Mouse (Mus musculus) ovary, postnatal 10 days (tissue): Measurements from ENCODE around the gene Agpat2.

ENCODE experiments used
- DNase-seq: peaks from one replicate; pipeline ENCODE4 v3.0.0; 2022; ENCODE audit warnings: low spot score

Agpat2 gene

GRCm38 (mm10) chr2:26603720-26604671 is at the start of gene Agpat2:
TSS of gene Agpat2 (minus strand) at chr2:26604417.
- DNase-seq, result peak; percentile 54

- no peak for DNase-seq
Measured at GRCm38 (mm10) chr2:26646643-26647293, 42.6 kb upstream of the Agpat2 start.

- DNase-seq, result no peak
Measured at GRCm38 (mm10) chr2:26643942-26644341, 39.7 kb upstream of the Agpat2 start.

- no peak for DNase-seq
Measured at GRCm38 (mm10) chr2:26641006-26641647, 36.9 kb upstream of the Agpat2 start.

GRCm38 (mm10) chr2:26639838-26640830 is 35.9 kb upstream of the Agpat2 start:
- DNase-seq, result peak; percentile 99

- DNase-seq, result no peak
Measured at GRCm38 (mm10) chr2:26639083-26639482, 34.9 kb upstream of the Agpat2 start.

GRCm38 (mm10) chr2:26638572-26638971 is 34.4 kb upstream of the Agpat2 start:
- DNase-seq, result no peak

- DNase-seq, result no peak
Measured at GRCm38 (mm10) chr2:26638039-26638438, 33.8 kb upstream of the Agpat2 start.

GRCm38 (mm10) chr2:26637316-26637932 is 33.2 kb upstream of the Agpat2 start:
- DNase-seq, result no peak

- DNase-seq, result no peak
Measured at GRCm38 (mm10) chr2:26636325-26636635, 32.1 kb upstream of the Agpat2 start.

GRCm38 (mm10) chr2:26635489-26636324 is 31.5 kb upstream of the Agpat2 start:
- DNase-seq, result no peak

- DNase-seq, result no peak
Measured at GRCm38 (mm10) chr2:26634629-26635488, 30.6 kb upstream of the Agpat2 start.

GRCm38 (mm10) chr2:26633953-26634530 is 29.8 kb upstream of the Agpat2 start:
- DNase-seq, result no peak

- DNase-seq, result no peak
Measured at GRCm38 (mm10) chr2:26632541-26633395, 28.6 kb upstream of the Agpat2 start.

- no peak for DNase-seq
Measured at GRCm38 (mm10) chr2:26628792-26629437, 24.7 kb upstream of the Agpat2 start.

GRCm38 (mm10) chr2:26627921-26628739 is 23.9 kb upstream of the Agpat2 start, which contains the start of gene Fam69b:
TSS of gene Fam69b (plus strand) at chr2:26628457.
- no peak for DNase-seq
